Mouse (Mus musculus) heart, postnatal 0 days (tissue): ENCODE data around the gene Cers5. TPM values are rescaled to one million over a fixed set of nuclear protein-coding genes. Genes with fewer than 3 reads are reported as not detected.

Source experiments
- ATAC-seq: fragments of 200-750 bp; cut with Nextera tagmentation; 2 replicates; pipeline ENCODE4 v1.8.0; 2017; ENCODE audit warnings: low read depth, moderate number of reproducible peaks, moderate library complexity; ENCODE audit not compliant: insufficient read depth
- DNase-seq: peaks from one replicate; pipeline ENCODE4 v3.0.0-alpha.2; 2016; ENCODE audit warnings: low spot score
- H3K27ac ChIP-seq: fragments of 300-500 bp; sonication (generic); 2 replicates; pipeline ENCODE4 v1.5.1; 2014; ENCODE audit warnings: low read depth, mild to moderate bottlenecking
- H3K27me3 ChIP-seq: fragments of 300-500 bp; sonication (generic); 2 replicates; pipeline ENCODE4 v1.6.1; 2014; ENCODE audit warnings: low read length, mixed read lengths; ENCODE audit not compliant: control insufficient read depth, insufficient read depth
- H3K36me3 ChIP-seq: fragments of 300-500 bp; sonication (generic); replicated peaks from 2 replicates; pipeline ENCODE4 v1.6.1; 2014; ENCODE audit warnings: low read length, mixed read lengths; ENCODE audit not compliant: control insufficient read depth, insufficient read depth
- H3K4me1 ChIP-seq: fragments of 300-500 bp; sonication (generic); 2 replicates; pipeline ENCODE4 v1.6.1; 2014; ENCODE audit warnings: antibody characterized with exemption; ENCODE audit not compliant: control insufficient read depth, insufficient read depth
- H3K4me2 ChIP-seq: fragments of 300-500 bp; sonication (generic); 2 replicates; pipeline ENCODE4 v1.6.1; 2014; ENCODE audit warnings: low read depth, mild to moderate bottlenecking, low read length, moderate library complexity
- H3K4me3 ChIP-seq: fragments of 300-500 bp; sonication (generic); 2 replicates; pipeline ENCODE4 v1.5.1; 2014; ENCODE audit warnings: low read depth, low read length
- H3K9ac ChIP-seq: fragments of 300-500 bp; sonication (generic); replicated peaks from 2 replicates; pipeline ENCODE4 v1.6.1; 2014; ENCODE audit warnings: low read depth, low read length, mixed read lengths
- H3K9me3 ChIP-seq: fragments of 300-500 bp; sonication (generic); replicated peaks from 2 replicates; pipeline ENCODE4 v1.6.1; 2016; ENCODE audit warnings: low read length; ENCODE audit not compliant: control insufficient read depth
- CTCF ChIP-seq: IDR thresholded peaks from 2 replicates; pipeline ENCODE4 v1.5.1; 2016; ENCODE audit warnings: antibody characterized with exemption, control low read depth, low read depth
- EP300 ChIP-seq: IDR thresholded peaks from 2 replicates; pipeline ENCODE4 v1.6.1; 2016; ENCODE audit warnings: antibody characterized with exemption, low read depth
- WGBS: fragments of 180-500 bp; shearing (Covaris S2); extraction: QIAGEN DNeasy Blood & Tissue Kit; methylation state at CpG from one replicate; pipeline ENCODE4 v1.1.7; 2014; 5-methylcytosine and 5-hydroxymethylcytosine counted together
- polyA plus RNA-seq: library from polyadenylated mRNA; unstranded; fragments of >200 nt; fragmentation: Nextera tagmentation; extraction: Ambion mirVana; gene quantifications from 2 replicates; pipeline ENCODE4 v1.2.1, GENCODE M21; 2015
- total RNA-seq: library from RNA; depleted of rRNA; stranded (reverse); fragments of >200 nt; gene quantifications from 2 replicates; pipeline ENCODE4 v1.2.3, GENCODE M21; 2014; ENCODE audit warnings: low replicate concordance; rRNA removed

Cers5 gene
- total and polyA plus RNA-seq, 2 experiments from 2014 or later: 37.4 to 58.7 TPM

- DNase-seq: no peak
- H3K36me3 ChIP-seq: no peaks in the 10 kb centered on the region
- H3K9ac ChIP-seq: no peak overlapping the region
- no peak overlapping the region for H3K27ac ChIP-seq
- no peaks in the 10 kb centered on the region for H3K9me3 ChIP-seq
- H3K27me3 ChIP-seq: 0 out of 2 replicates have a peak, but pooled peaks cover 7% of the 10 kb centered on the region
- 24% methylated on average over 4 of the region's 4 CpGs for WGBS
- ATAC-seq: no peak
- no peaks in the 10 kb centered on the region for H3K4me1 ChIP-seq
- TF ChIP-seq EP300 (no peak), CTCF (no peak)
- no peak overlapping the region for H3K4me3 ChIP-seq
- no peak overlapping the region for H3K4me2 ChIP-seq
Observed at GRCm38 (mm10) chr15:99690924-99691323, 81.8 kb downstream of the Cers5 start.

DNA sequence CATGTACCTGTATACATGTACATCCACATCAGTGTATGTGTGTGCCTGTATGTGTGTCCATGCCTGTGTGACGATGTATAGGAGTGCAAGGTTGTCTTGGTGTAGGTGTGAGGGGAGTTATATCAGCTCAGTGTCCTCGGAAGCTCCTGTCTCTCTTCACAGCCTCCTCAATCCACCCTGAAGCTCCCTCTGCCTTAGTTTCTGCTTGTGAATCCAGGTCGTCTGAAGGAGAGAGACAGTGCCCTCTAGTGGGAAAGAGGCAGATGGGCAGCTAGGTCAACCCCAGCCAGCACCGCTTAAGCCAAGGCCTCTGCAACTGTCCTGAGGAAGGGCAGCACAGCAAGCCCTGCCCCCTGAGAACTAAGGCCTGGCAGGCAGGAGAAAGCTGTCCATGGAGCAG is 84.0 kb downstream of the Cers5 start:
- Histone ChIP-seq H3K9ac (no peak overlapping the region), H3K36me3 (no peaks in the 10 kb centered on the region), H3K4me3 (no peak overlapping the region), H3K27me3 (0 out of 2 replicates have a peak, but pooled peaks cover 7% of the 10 kb centered on the region), H3K4me2 (no peak overlapping the region), H3K27ac (no peak overlapping the region), H3K9me3 (no peaks in the 10 kb centered on the region), H3K4me1 (no peaks in the 10 kb centered on the region)
- 3% methylated on average over 4 of the region's 4 CpGs for WGBS
- peak; percentile 76 for DNase-seq
- TF ChIP-seq CTCF: peak; percentile 91
- TF ChIP-seq EP300: no peak
- ATAC-seq: peak; percentile 49; the same call in 1 of the 2 replicates

Other genes with a start within 250 kb of the Cers5 start
- gene Faim2, start 244.7 kb downstream of the Cers5 start, total RNA-seq: not detected in 2 replicates
- gene Faim2, start 244.7 kb downstream of the Cers5 start, polyA plus RNA-seq: 0.11 TPM in 1 of 2 replicates, not detected in the other
- gene Aqp2, start 193.8 kb downstream of the Cers5 start, total RNA-seq: not detected in 2 replicates
- gene Aqp2, start 193.8 kb downstream of the Cers5 start, polyA plus RNA-seq: not detected in 2 replicates
- gene Aqp5, start 182.1 kb downstream of the Cers5 start, total RNA-seq: not detected in 2 replicates
- gene Aqp5, start 182.1 kb downstream of the Cers5 start, polyA plus RNA-seq: 0.25 and 0.40 TPM in 2 replicates
- gene Aqp6, start 171.5 kb downstream of the Cers5 start, total RNA-seq: not detected in 2 replicates
- gene Aqp6, start 171.5 kb downstream of the Cers5 start, polyA plus RNA-seq: not detected in 2 replicates
- gene Racgap1, start 121.2 kb downstream of the Cers5 start, total RNA-seq: 59.2 and 124 TPM in 2 replicates
- 34.5 and 36.8 TPM in 2 replicates for gene Racgap1, start 121.2 kb downstream of the Cers5 start, polyA plus RNA-seq
- 0.11 and 0.93 TPM in 2 replicates for gene Asic1, start 102.5 kb downstream of the Cers5 start, total RNA-seq
- gene Asic1, start 102.5 kb downstream of the Cers5 start, polyA plus RNA-seq: 1.1 and 1.3 TPM in 2 replicates
- gene Smarcd1, start 70.8 kb downstream of the Cers5 start, total RNA-seq: 28.4 and 35.7 TPM in 2 replicates
- 16.8 and 20.0 TPM in 2 replicates for gene Smarcd1, start 70.8 kb downstream of the Cers5 start, polyA plus RNA-seq
- not detected in 2 replicates for gene Gm17349, start 67.4 kb downstream of the Cers5 start, total RNA-seq
- not detected in 2 replicates for gene Gm17349, start 67.4 kb downstream of the Cers5 start, polyA plus RNA-seq
- 8.7 and 16.4 TPM in 2 replicates for gene Gpd1, start 55.4 kb downstream of the Cers5 start, total RNA-seq
- gene Gpd1, start 55.4 kb downstream of the Cers5 start, polyA plus RNA-seq: 9.0 and 9.9 TPM in 2 replicates
- 94.2 and 195 TPM in 2 replicates for gene Cox14, start 47.3 kb downstream of the Cers5 start, total RNA-seq
- 341 and 358 TPM in 2 replicates for gene Cox14, start 47.3 kb downstream of the Cers5 start, polyA plus RNA-seq
- gene Lima1, start 102.6 kb upstream of the Cers5 start, total RNA-seq: 12.7 and 15.7 TPM in 2 replicates
- 12.5 and 12.6 TPM in 2 replicates for gene Lima1, start 102.6 kb upstream of the Cers5 start, polyA plus RNA-seq
- gene Fam186a, start 194.2 kb upstream of the Cers5 start, total RNA-seq: not detected in 2 replicates
- 0.01 and 0.05 TPM in 2 replicates for gene Fam186a, start 194.2 kb upstream of the Cers5 start, polyA plus RNA-seq
- gene Larp4, start 197.2 kb upstream of the Cers5 start, total RNA-seq: 66.4 and 103 TPM in 2 replicates
- 24.0 and 28.2 TPM in 2 replicates for gene Larp4, start 197.2 kb upstream of the Cers5 start, polyA plus RNA-seq